Mouse (Mus musculus) c-Kit-positive CD71-positive TER-119-negative erythroid progenitor cells, embryonic 14.5 days (primary cell): Measurements from ENCODE around the gene Rab10.
"Not testable (repeated sequence)": the region's sequence is repeated elsewhere in the genome, so short reads cannot be mapped to it uniquely, and the experiment has no call there.

ENCODE experiments used
- DNase-seq: peaks from one replicate; pipeline ENCODE4 v3.0.0-alpha.2; 2013; ENCODE audit warnings: low read depth

Gene Rab10

GRCm38 (mm10) chr12:3309391-3310320 is at the start of gene Rab10:
TSS of gene Rab10 (minus strand) at chr12:3309969.
- DNase-seq: peak; percentile 91

- peak; percentile 65 for DNase-seq
These were observed 49.5 kb upstream of the Rab10 start for GRCm38 (mm10) chr12:3359302-3359701.

GRCm38 (mm10) chr12:3356824-3357223 is 47.1 kb upstream of the Rab10 start:
- no peak for DNase-seq

- DNase-seq: no peak
These were observed 45.3 kb upstream of the Rab10 start for GRCm38 (mm10) chr12:3355068-3355467.

- no peak for DNase-seq
These were observed 42.4 kb upstream of the Rab10 start for GRCm38 (mm10) chr12:3352216-3352615.

GRCm38 (mm10) chr12:3350136-3350535 is 40.4 kb upstream of the Rab10 start:
- no peak for DNase-seq

- DNase-seq: no peak
These were observed 39.6 kb upstream of the Rab10 start for GRCm38 (mm10) chr12:3349387-3349786.

- no peak for DNase-seq
These were observed 37.9 kb upstream of the Rab10 start for GRCm38 (mm10) chr12:3347682-3348081.

GRCm38 (mm10) chr12:3345038-3345437 is 35.3 kb upstream of the Rab10 start:
- DNase-seq: no peak

GRCm38 (mm10) chr12:3344155-3344554 is 34.4 kb upstream of the Rab10 start:
- DNase-seq: no peak

GRCm38 (mm10) chr12:3338931-3339330 is 29.2 kb upstream of the Rab10 start:
- DNase-seq: no peak

GRCm38 (mm10) chr12:3329677-3330076 is 19.9 kb upstream of the Rab10 start:
- DNase-seq: no peak

GRCm38 (mm10) chr12:3325232-3325631 is 15.5 kb upstream of the Rab10 start:
- no peak for DNase-seq

GRCm38 (mm10) chr12:3323241-3323640 is 13.5 kb upstream of the Rab10 start:
- DNase-seq: no peak

- no peak for DNase-seq
These were observed 9.6 kb upstream of the Rab10 start for GRCm38 (mm10) chr12:3319377-3319776.

- no peak for DNase-seq
These were observed 7.2 kb upstream of the Rab10 start for GRCm38 (mm10) chr12:3316937-3317336.

- DNase-seq: no peak
These were observed 6.3 kb upstream of the Rab10 start for GRCm38 (mm10) chr12:3316083-3316482.

- no peak for DNase-seq
These were observed 3.1 kb upstream of the Rab10 start for GRCm38 (mm10) chr12:3312886-3313285.

GRCm38 (mm10) chr12:3310321-3310692 is 538 bp upstream of the Rab10 start:
- DNase-seq: no peak

GRCm38 (mm10) chr12:3308541-3309241 is 1.1 kb downstream of the Rab10 start:
- no peak for DNase-seq

GRCm38 (mm10) chr12:3307587-3307986 is 2.2 kb downstream of the Rab10 start:
- DNase-seq: no peak

- no peak for DNase-seq
These were observed 4.5 kb downstream of the Rab10 start for GRCm38 (mm10) chr12:3305238-3305637.

GRCm38 (mm10) chr12:3297622-3298021 is 12.1 kb downstream of the Rab10 start:
- DNase-seq: not testable (repeated sequence)
